ENCODE assay signal across 12 mouse cellular contexts in genomic region chr3:68686852-68687560, GRCm38 (mm10). TPM values are rescaled to one million over a fixed set of nuclear protein-coding genes. Genes with fewer than 3 reads are reported as not detected.
DNase-seq lines count a peak whose midpoint lies in the region; ATAC-seq and TF ChIP-seq lines count a peak whose summit lies in the region.
"Had no signal": no experiment of that assay in that cellular context is flagged by ENCODE, and none has a peak within 500 bp of the region (broad histone marks: within the 10 kb centered on the region; RNA-seq: fewer than 3 reads in every experiment).

No protein-coding gene starts in this region.

- no peak overlapping the region for H3K9ac ChIP-seq in forebrain, embryonic 14.5 days (ENCODE audit: low read length)
- H3K9ac ChIP-seq in forebrain, embryonic 11.5 days (ENCODE audit: low read length): no peak overlapping the region
- H3K9ac ChIP-seq: lung, embryonic 14.5 days; neural tube, embryonic 15.5 days had no signal

- no peaks in the 10 kb centered on the region for H3K4me1 ChIP-seq in forebrain, embryonic 14.5 days (ENCODE audit: control insufficient read depth, insufficient read depth, low read length)
- H3K4me1 ChIP-seq in forebrain, embryonic 11.5 days (replicated peaks; ENCODE audit: control insufficient read depth, insufficient read depth, low read length): no peaks in the 10 kb centered on the region
- H3K4me1 ChIP-seq: neural tube, embryonic 15.5 days had no signal

- no peak overlapping the region for H3K4me3 ChIP-seq in forebrain, embryonic 14.5 days (ENCODE audit: low read depth, low read length)
- no peak overlapping the region for H3K4me3 ChIP-seq in forebrain, embryonic 11.5 days (ENCODE audit: low read depth, low read length)
- no peak overlapping the region for H3K4me3 ChIP-seq in layer of hippocampus, adult 2 months
- H3K4me3 ChIP-seq: neural tube, embryonic 15.5 days had no signal

- H3K27me3 ChIP-seq in forebrain, embryonic 14.5 days (replicated peaks; ENCODE audit: control insufficient read depth, insufficient read depth, low read length): no peaks in the 10 kb centered on the region
- no peaks in the 10 kb centered on the region for H3K27me3 ChIP-seq in forebrain, embryonic 11.5 days (ENCODE audit: control insufficient read depth, insufficient read depth, low read length)
- H3K27me3 ChIP-seq: neural tube, embryonic 15.5 days had no signal

- H3K27ac ChIP-seq in forebrain, embryonic 14.5 days (ENCODE audit: low read depth, low read length): no peak overlapping the region
- no peak overlapping the region for H3K27ac ChIP-seq in forebrain, embryonic 11.5 days (ENCODE audit: low read depth, low read length)
- peak overlapping the region; percentile 11; the same call in 1 of the 2 replicates for H3K27ac ChIP-seq in layer of hippocampus, adult 2 months
- H3K27ac ChIP-seq: kidney, postnatal 0 days; neural tube, embryonic 15.5 days had no signal

- TF ChIP-seq CTCF in layer of hippocampus, adult 2 months (conservative IDR thresholded peaks at IDR 0.05): no peak

- no peaks in the 10 kb centered on the region for H3K9me3 ChIP-seq in forebrain, embryonic 14.5 days (replicated peaks; ENCODE audit: control insufficient read depth, low read length)
- H3K9me3 ChIP-seq in forebrain, embryonic 11.5 days (ENCODE audit: control insufficient read depth, low read length): no peaks in the 10 kb centered on the region
- H3K9me3 ChIP-seq: neural tube, embryonic 15.5 days had no signal

- peak; percentile 73; the same call in 1 of the 2 replicates for ATAC-seq in forebrain, embryonic 14.5 days
- ATAC-seq in forebrain, embryonic 11.5 days (replicated peaks; ENCODE audit: low FRiP score): no peak

- H3K4me2 ChIP-seq in forebrain, embryonic 14.5 days (ENCODE audit: low read length): no peak overlapping the region
- H3K4me2 ChIP-seq in forebrain, embryonic 11.5 days (ENCODE audit: low read depth, low read length, severe bottlenecking): no peak overlapping the region
- H3K4me2 ChIP-seq: heart, embryonic 11.5 days; lung, embryonic 14.5 days; midbrain, embryonic 11.5 days; neural tube, embryonic 15.5 days had no signal

- WGBS in forebrain, embryonic 14.5 days: 64% methylated on average over 8 of the region's 8 CpGs
- WGBS in forebrain, embryonic 11.5 days: 79% methylated on average over 8 of the region's 8 CpGs

- H3K36me3 ChIP-seq in forebrain, embryonic 14.5 days (ENCODE audit: control insufficient read depth, insufficient read depth, low read length): no peaks in the 10 kb centered on the region
- no peaks in the 10 kb centered on the region for H3K36me3 ChIP-seq in forebrain, embryonic 11.5 days (ENCODE audit: control insufficient read depth, insufficient read depth, low read length)
- H3K36me3 ChIP-seq: neural tube, embryonic 15.5 days had no signal

- DNase-seq in forebrain, embryonic 14.5 days (ENCODE audit: low spot score): peak; percentile 72
- no peak for DNase-seq in forebrain, embryonic 11.5 days (ENCODE audit: low spot score)
- DNase-seq in layer of hippocampus, adult 2 months (ENCODE audit: low spot score in 2 of 2): no peak
- DNase-seq in layer of hippocampus, postnatal 10 days (ENCODE audit: low spot score in 2 of 2): no peak
- DNase-seq in right cerebral cortex, postnatal 10 days (ENCODE audit: low spot score in 2 of 2): peak; percentile 70 to 71
- DNase-seq in right cerebral cortex, postnatal 36 days (ENCODE audit: low spot score in 2 of 2): no peak
- DNase-seq in neural tube, embryonic 10.5 days (ENCODE audit: extremely low spot score, low spot score): no peak
- DNase-seq: lung, embryonic 14.5 days had no signal

RNA-seq across cellular contexts. Expression of gene Il12a, which starts 3.4 kb away (rescaled TPM):
- 0.29 TPM in 1 of 2 replicates, not detected in the other for polyA plus RNA-seq in forebrain, embryonic 14.5 days (2014; fragmentation: Nextera tagmentation; extraction: Ambion mirVana)
- 0.31 and 0.36 TPM in 2 replicates for polyA plus RNA-seq in forebrain, embryonic 11.5 days (2014; fragmentation: Nextera tagmentation; extraction: Ambion mirVana)
- total RNA-seq in layer of hippocampus, adult 2 months (2021): 1 to 10 TPM; 1.0 to 1.3 TPM
- total RNA-seq in layer of hippocampus, postnatal 10 days (2021): under 1 TPM in 1 of 2 experiments, not detected in 1; 0.62 TPM
- polyA plus RNA-seq: neural tube, embryonic 15.5 days had no signal

Comparison
In these comparisons a context has a peak if more than half of its experiments do, and no peak if none do; other contexts are left out.
1. DNase-seq: peak in forebrain, embryonic 14.5 days (single experiment) and right cerebral cortex, postnatal 10 days (2 of 2); none in forebrain, embryonic 11.5 days (single experiment), layer of hippocampus, adult 2 months (0 of 2), layer of hippocampus, postnatal 10 days (0 of 2), right cerebral cortex, postnatal 36 days (0 of 2) and neural tube, embryonic 10.5 days (single experiment).